Mouse (Mus musculus) heart, embryonic 15.5 days (tissue): ENCODE results near the gene Aicda. TPM values are rescaled to one million over a fixed set of nuclear protein-coding genes. Genes with fewer than 3 reads are reported as not detected.

Experiments
- polyA plus RNA-seq: library from polyadenylated mRNA; unstranded; fragments of >200 nt; fragmentation: Nextera tagmentation; extraction: Ambion mirVana; gene quantifications from 2 replicates; pipeline ENCODE4 v1.2.1, GENCODE M21; 2015

Aicda gene
- polyA plus RNA-seq, 1 experiment from 2014 or later = not detected

Other genes with a start within 250 kb of the Aicda start
- gene M6pr, start 245.1 kb upstream of the Aicda start, polyA plus RNA-seq = 65.0 and 77.4 TPM in 2 replicates
- gene Phc1, start 213.2 kb upstream of the Aicda start, polyA plus RNA-seq = 8.5 and 11.5 TPM in 2 replicates
- gene Rimklb, start 55.0 kb upstream of the Aicda start, polyA plus RNA-seq = 0.94 and 4.5 TPM in 2 replicates
- gene Mfap5, start 48.0 kb upstream of the Aicda start, polyA plus RNA-seq = 32.9 and 36.3 TPM in 2 replicates
- 3.3 and 5.7 TPM in 2 replicates for gene Apobec1, start 48.6 kb downstream of the Aicda start, polyA plus RNA-seq
- 0.11 and 0.33 TPM in 2 replicates for gene Gdf3, start 56.3 kb downstream of the Aicda start, polyA plus RNA-seq
- 0.28 TPM in 1 of 2 replicates, not detected in the other for gene Dppa3, start 72.6 kb downstream of the Aicda start, polyA plus RNA-seq
- gene Nanog, start 153.7 kb downstream of the Aicda start, polyA plus RNA-seq = 0.56 and 0.79 TPM in 2 replicates
- 8.4 and 12.2 TPM in 2 replicates for gene Slc2a3, start 247.8 kb downstream of the Aicda start, polyA plus RNA-seq